Mouse (Mus musculus) embryonic stem cell, embryonic (primary cell): ENCODE measurements around the gene Chd1.

Experiments
- CTCF ChIA-PET, 4 experiments: fragments of 300-600 bp in 2 of 4; fragments of 350-600 bp in 2 of 4; sonication (Branson Sonifier 250); formaldehyde crosslinking; loops; one replicate each; lab custom pipeline; 2022; ENCODE audit warnings: inconsistent platforms in 2 of 4; lab: Charles Lee
- POLR2A ChIA-PET, 4 experiments: fragments of 300-600 bp in 2 of 4; fragments of 350-600 bp in 2 of 4; sonication (Branson Sonifier 250); formaldehyde crosslinking; loops; one replicate each; lab custom pipeline; 2022; ENCODE audit warnings: antibody characterized with exemption in 4 of 4, inconsistent platforms in 1 of 4; lab: Charles Lee

Gene Chd1

GRCm38 (mm10) chr17:15774565-15775215, 69.9 kb downstream of the Chd1 start:
- POLR2A ChIA-PET: no interaction called here
- CTCF ChIA-PET: interaction anchor here in 1 of 4 experiments (1.0 kb wide), 1 partner anchor 51 kb away, joined by 3 read pairs; no protein-coding TSS in a partner anchor

- ChIA-PET POLR2A (interaction anchor here in 2 of 4 experiments (0.8 to 1.0 kb wide), 2 partner anchors 41 to 674 kb away, joined by 3 to 4 read pairs; no protein-coding TSS in a partner anchor), CTCF (no interaction called here)
Measured at GRCm38 (mm10) chr17:15776349-15776748, 71.6 kb downstream of the Chd1 start.

GRCm38 (mm10) chr17:15777979-15778378, 73.2 kb downstream of the Chd1 start:
- ChIA-PET CTCF (no interaction called here), POLR2A (no interaction called here)

GRCm38 (mm10) chr17:15787036-15787435, 82.3 kb downstream of the Chd1 start:
- CTCF ChIA-PET: interaction anchor here in 3 of 4 experiments (0.6 to 0.7 kb wide), 3 partner anchors 17 to 868 kb away, joined by 3 to 4 read pairs (median 3); no protein-coding TSS in a partner anchor
- POLR2A ChIA-PET: no interaction called here

GRCm38 (mm10) chr17:15790716-15791115, 85.9 kb downstream of the Chd1 start:
- CTCF ChIA-PET: interaction anchor here in 2 of 4 experiments (0.7 to 1.2 kb wide), 2 partner anchors 14 to 84 kb away, joined by 3 to 4 read pairs; no protein-coding TSS in a partner anchor
- POLR2A ChIA-PET: no interaction called here

- ChIA-PET CTCF (no interaction called here), POLR2A (interaction anchor here in 1 of 4 experiments (0.6 kb wide), 1 partner anchor 93 kb away, joined by 3 read pairs; no protein-coding TSS in a partner anchor)
Measured at GRCm38 (mm10) chr17:15799195-15799793, 94.5 kb downstream of the Chd1 start.

- CTCF ChIA-PET: interaction anchor here in 3 of 4 experiments (0.6 to 1.0 kb wide), 7 partner anchors 13 to 1542 kb away, joined by 3 to 8 read pairs (median 3); no protein-coding TSS in a partner anchor
- POLR2A ChIA-PET: interaction anchor here in 3 of 4 experiments (0.7 to 1.5 kb wide), 3 partner anchors 23 to 1109 kb away, joined by 4 to 6 read pairs (median 4); no protein-coding TSS in a partner anchor
Measured at GRCm38 (mm10) chr17:15804008-15804812, 99.4 kb downstream of the Chd1 start.

- CTCF ChIA-PET: interaction anchor here in 2 of 4 experiments (0.6 to 1.0 kb wide), 2 partner anchors 21 to 173 kb away, joined by 3 to 4 read pairs; no protein-coding TSS in a partner anchor
- POLR2A ChIA-PET: interaction anchor here in 3 of 4 experiments (0.5 to 1.4 kb wide), 4 partner anchors 16 to 135 kb away, joined by 3 to 7 read pairs (median 4); no protein-coding TSS in a partner anchor
Measured at GRCm38 (mm10) chr17:15807295-15807984, 102.7 kb downstream of the Chd1 start.

GRCm38 (mm10) chr17:15808015-15808414, 103.2 kb downstream of the Chd1 start:
- CTCF ChIA-PET: interaction anchor here in 3 of 4 experiments (0.6 to 1.3 kb wide), 4 partner anchors 18 to 1436 kb away, joined by 3 to 4 read pairs (median 4); no protein-coding TSS in a partner anchor
- POLR2A ChIA-PET: interaction anchor here in 2 of 4 experiments (0.6 to 1.4 kb wide), 5 partner anchors 15 to 1388 kb away, joined by 3 to 7 read pairs (median 4); no protein-coding TSS in a partner anchor

- POLR2A ChIA-PET: interaction anchor here (0.6 to 1.9 kb wide), 11 partner anchors 9 to 1387 kb away, joined by 3 to 7 read pairs (median 4); partner anchors contain the start of gene Prdm9 (in 1 of the 4)
- CTCF ChIA-PET: interaction anchor here in 2 of 4 experiments (0.7 to 1.3 kb wide), 2 partner anchors 18 to 1435 kb away, joined by 4 read pairs; no protein-coding TSS in a partner anchor
Measured at GRCm38 (mm10) chr17:15808468-15809374, 104.0 kb downstream of the Chd1 start.

GRCm38 (mm10) chr17:15809949-15810348, 105.2 kb downstream of the Chd1 start:
- POLR2A ChIA-PET: interaction anchor here in 1 of 4 experiments (1.9 kb wide), 1 partner anchor 14 kb away, joined by 7 read pairs; no protein-coding TSS in a partner anchor
- CTCF ChIA-PET: no interaction called here

- ChIA-PET CTCF (no interaction called here), POLR2A (interaction anchor here in 3 of 4 experiments (0.6 to 1.7 kb wide), 4 partner anchors 11 to 14 kb away, joined by 3 to 6 read pairs (median 4); no protein-coding TSS in a partner anchor)
Measured at GRCm38 (mm10) chr17:15812136-15812778, 107.5 kb downstream of the Chd1 start.

GRCm38 (mm10) chr17:15813658-15814212, 109.0 kb downstream of the Chd1 start:
- ChIA-PET POLR2A (interaction anchor here in 2 of 4 experiments (0.5 to 3.2 kb wide), 4 partner anchors 10 to 249 kb away, joined by 3 to 14 read pairs (median 3); partner anchors contain the start of gene Prdm9 (in 1 of the 2)), CTCF (no interaction called here)

GRCm38 (mm10) chr17:15815312-15816018, 110.7 kb downstream of the Chd1 start:
- POLR2A ChIA-PET: interaction anchor here in 1 of 4 experiments (0.7 to 3.2 kb wide), 2 partner anchors 11 to 71 kb away, joined by 3 to 14 read pairs; no protein-coding TSS in a partner anchor
- CTCF ChIA-PET: interaction anchor here in 1 of 4 experiments (0.6 kb wide), 1 partner anchor 8 kb away, joined by 3 read pairs; no protein-coding TSS in a partner anchor
